Mouse (Mus musculus): ENCODE results near the gene 1700011L22Rik.

1700011L22Rik gene

GRCm38 (mm10) chr8:79248470-79248869 lies at the start of gene 1700011L22Rik:
Gene 1700011L22Rik, minus strand, starts transcription at chr8:79248570.
- no peak for DNase-seq (ENCODE audit: low spot score in 2 of 2)

- DNase-seq (ENCODE audit: low spot score in 2 of 2), result peak; percentile 38 to 58
Measured at GRCm38 (mm10) chr8:79297763-79298162, 49.4 kb upstream of the 1700011L22Rik start.

- DNase-seq (ENCODE audit: low spot score in 2 of 2), result no peak
Measured at GRCm38 (mm10) chr8:79295276-79296105, 47.1 kb upstream of the 1700011L22Rik start.

GRCm38 (mm10) chr8:79294610-79295275 lies 46.4 kb upstream of the 1700011L22Rik start, which contains the start of gene Mmaa:
Gene Mmaa, minus strand, starts transcription at chr8:79294937.
- peak; percentile 91 to 93 for DNase-seq (ENCODE audit: low spot score in 2 of 2)

- no peak for DNase-seq (ENCODE audit: low spot score in 2 of 2)
Measured at GRCm38 (mm10) chr8:79293841-79294240, 45.5 kb upstream of the 1700011L22Rik start.

GRCm38 (mm10) chr8:79292712-79293264 lies 44.4 kb upstream of the 1700011L22Rik start:
- no peak for DNase-seq (ENCODE audit: low spot score in 2 of 2)

GRCm38 (mm10) chr8:79289592-79289991 lies 41.2 kb upstream of the 1700011L22Rik start:
- DNase-seq (ENCODE audit: low spot score in 2 of 2), result no peak

GRCm38 (mm10) chr8:79288681-79289080 lies 40.3 kb upstream of the 1700011L22Rik start:
- DNase-seq (ENCODE audit: low spot score in 2 of 2), result no peak

- DNase-seq (ENCODE audit: low spot score in 2 of 2), result no peak
Measured at GRCm38 (mm10) chr8:79288250-79288649, 39.9 kb upstream of the 1700011L22Rik start.

GRCm38 (mm10) chr8:79286424-79286823 lies 38.1 kb upstream of the 1700011L22Rik start:
- no peak for DNase-seq (ENCODE audit: low spot score in 2 of 2)

- no peak for DNase-seq (ENCODE audit: low spot score in 2 of 2)
Measured at GRCm38 (mm10) chr8:79284626-79285025, 36.3 kb upstream of the 1700011L22Rik start.

- no peak for DNase-seq (ENCODE audit: low spot score in 2 of 2)
Measured at GRCm38 (mm10) chr8:79281376-79281890, 33.1 kb upstream of the 1700011L22Rik start.

- no peak for DNase-seq (ENCODE audit: low spot score in 2 of 2)
Measured at GRCm38 (mm10) chr8:79277264-79277870, 29.0 kb upstream of the 1700011L22Rik start.

GRCm38 (mm10) chr8:79274940-79275339 lies 26.6 kb upstream of the 1700011L22Rik start:
- DNase-seq (ENCODE audit: low spot score in 2 of 2), result no peak

GRCm38 (mm10) chr8:79273776-79274175 lies 25.4 kb upstream of the 1700011L22Rik start:
- no peak for DNase-seq (ENCODE audit: low spot score in 2 of 2)

GRCm38 (mm10) chr8:79272676-79273075 lies 24.3 kb upstream of the 1700011L22Rik start:
- DNase-seq (ENCODE audit: low spot score in 2 of 2), result no peak

- no peak for DNase-seq (ENCODE audit: low spot score in 2 of 2)
Measured at GRCm38 (mm10) chr8:79268921-79269320, 20.6 kb upstream of the 1700011L22Rik start.

GRCm38 (mm10) chr8:79261920-79262319 lies 13.6 kb upstream of the 1700011L22Rik start:
- no peak for DNase-seq (ENCODE audit: low spot score in 2 of 2)

GRCm38 (mm10) chr8:79256076-79256705 lies 7.8 kb upstream of the 1700011L22Rik start:
- no peak for DNase-seq (ENCODE audit: low spot score in 2 of 2)

- no peak for DNase-seq (ENCODE audit: low spot score in 2 of 2)
Measured at GRCm38 (mm10) chr8:79253742-79254141, 5.4 kb upstream of the 1700011L22Rik start.

GRCm38 (mm10) chr8:79243422-79243821 lies 4.9 kb downstream of the 1700011L22Rik start:
- DNase-seq (ENCODE audit: low spot score in 2 of 2), result no peak

All from frontal cortex, postnatal 14 days (tissue).